Mouse (Mus musculus): ENCODE results near the gene Asl.

- TF ChIP-seq POLR2A (IDR thresholded peaks at IDR 0.05; ENCODE audit: low read depth, low read length) = no peak
- no peak for TF ChIP-seq CTCF (conservative IDR thresholded peaks at IDR 0.05; ENCODE audit: insufficient read depth, insufficient read length, low read depth, low read length)
Measured at GRCm38 (mm10) chr5:129974866-129975311, 54.2 kb downstream of the Asl start.
